Mouse (Mus musculus) spleen, adult 2 months (tissue): ENCODE results near the gene Ahctf1.

Experiments used
- CTCF ChIP-seq: fragments of 200-500 bp; IDR thresholded peaks from 2 replicates; pipeline ENCODE4 v1.5.1; 2011; ENCODE audit warnings: mild to moderate bottlenecking, inconsistent platforms; ENCODE audit not compliant: insufficient read depth, insufficient read length, insufficient replicate concordance; ENCODE audit errors: extremely low read depth
- POLR2A ChIP-seq: fragments of 200-500 bp; IDR thresholded peaks from 2 replicates; pipeline ENCODE4 v1.6.1; 2011; ENCODE audit warnings: low read depth, low read length, inconsistent platforms

- no peak for TF ChIP-seq CTCF
- TF ChIP-seq POLR2A: no peak
Measured at GRCm38 (mm10) chr1:179828900-179829299, 25.4 kb upstream of the Ahctf1 start.
